Mouse (Mus musculus): ENCODE results near the gene Chn1.

Gene Chn1

DNA sequence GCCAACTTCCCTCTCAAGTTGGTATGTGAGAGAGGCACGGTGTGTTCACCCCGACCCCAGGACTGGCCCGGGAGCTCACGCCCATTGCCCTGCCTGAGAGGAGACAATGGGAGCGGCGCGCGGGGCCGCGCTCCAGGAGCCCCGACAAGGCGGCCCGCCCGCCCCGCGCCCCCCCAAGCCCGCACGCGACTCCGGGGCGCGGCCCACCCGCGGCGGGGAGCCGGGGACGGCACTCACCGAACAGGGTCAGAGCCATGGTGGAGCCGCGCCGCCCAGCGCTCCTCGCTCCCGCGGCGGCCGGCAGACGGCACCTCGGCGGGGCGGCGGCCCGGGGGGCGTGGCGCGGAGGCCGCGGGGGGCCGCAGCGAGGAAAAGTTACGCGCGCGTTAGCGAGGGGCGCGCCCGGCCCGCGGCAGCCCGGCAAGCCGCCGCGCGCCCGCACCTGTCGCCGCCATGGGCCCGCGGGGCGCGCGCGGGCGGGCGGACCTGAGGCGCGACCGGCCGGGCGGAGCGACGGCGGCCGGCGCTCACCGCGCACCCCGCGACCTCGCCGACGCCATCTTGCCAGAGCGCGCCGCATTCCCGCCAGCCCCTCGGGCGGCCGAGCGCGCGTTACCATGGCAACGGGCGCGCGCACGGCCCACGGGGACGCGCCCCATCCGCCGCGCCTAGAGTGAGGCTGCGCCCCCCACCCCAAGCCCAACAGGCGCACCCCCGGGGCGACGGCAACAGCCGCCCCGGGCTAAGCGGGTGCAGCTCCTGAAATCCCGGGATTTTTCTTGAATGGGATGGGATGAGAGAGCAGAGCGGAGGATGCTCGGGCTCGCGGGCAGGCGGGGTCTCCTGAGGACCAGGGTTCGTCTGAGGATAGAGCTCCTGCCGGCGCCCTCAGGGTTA, at the start of gene Chn1:
TSS of gene Chn1 (minus strand) at position 561 of the 897 bp plus-strand sequence.
- in situ Hi-C loops (cut with MboI, MseI) = no loop called here

DNA sequence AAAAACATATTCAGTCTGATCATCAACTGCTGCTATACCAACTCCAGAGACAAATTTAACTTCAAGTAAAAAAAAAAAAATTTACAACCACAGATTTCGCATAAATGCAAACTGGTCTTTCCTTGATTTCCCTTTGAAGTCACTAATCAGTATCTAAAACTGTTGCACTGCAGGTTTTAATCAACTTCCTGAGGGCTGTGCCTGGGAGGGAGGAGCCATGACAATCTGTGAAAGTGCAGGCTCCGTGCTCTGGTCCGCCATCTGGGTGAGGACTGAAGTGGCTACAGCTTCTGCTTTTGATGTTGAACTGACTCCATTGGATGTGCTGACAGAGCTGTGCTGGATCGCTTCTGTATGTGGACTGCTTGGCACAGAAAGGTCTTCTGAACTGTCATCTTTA, 43.6 kb upstream of the Chn1 start:
- in situ Hi-C loops (cut with MboI, MseI) = loop anchor here (25.0 kb wide), 1 partner anchor 1444 kb away; no protein-coding TSS in a partner anchor

DNA sequence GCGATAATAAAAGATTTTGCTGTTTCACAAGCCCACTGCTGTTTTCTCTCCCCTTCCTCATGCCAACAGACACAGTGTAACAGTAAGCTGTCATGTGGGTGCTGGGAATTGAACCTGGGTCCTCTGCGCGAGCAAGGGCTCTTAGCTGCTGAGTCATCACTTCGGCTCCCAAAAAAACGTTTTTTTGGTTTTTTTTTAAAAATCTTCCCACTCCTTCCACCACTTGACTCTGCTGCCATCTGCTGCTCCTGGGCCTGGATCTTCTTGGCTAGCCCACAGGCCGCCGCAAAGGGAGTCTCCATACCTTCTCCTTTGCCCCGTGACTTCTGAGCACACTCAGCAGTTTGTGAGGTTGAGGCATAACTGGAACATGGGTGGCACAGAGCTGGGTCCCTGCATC, 32.5 kb upstream of the Chn1 start:
- in situ Hi-C loops (cut with MboI, MseI) = loop anchor here (25.0 kb wide), 1 partner anchor 1455 kb away; no protein-coding TSS in a partner anchor

- in situ Hi-C loops (cut with MboI, MseI) = loop anchor here (25.0 kb wide), 1 partner anchor 1462 kb away; no protein-coding TSS in a partner anchor
These were observed 25.0 kb upstream of the Chn1 start for GRCm38 (mm10) chr2:73800127-73800526.

DNA sequence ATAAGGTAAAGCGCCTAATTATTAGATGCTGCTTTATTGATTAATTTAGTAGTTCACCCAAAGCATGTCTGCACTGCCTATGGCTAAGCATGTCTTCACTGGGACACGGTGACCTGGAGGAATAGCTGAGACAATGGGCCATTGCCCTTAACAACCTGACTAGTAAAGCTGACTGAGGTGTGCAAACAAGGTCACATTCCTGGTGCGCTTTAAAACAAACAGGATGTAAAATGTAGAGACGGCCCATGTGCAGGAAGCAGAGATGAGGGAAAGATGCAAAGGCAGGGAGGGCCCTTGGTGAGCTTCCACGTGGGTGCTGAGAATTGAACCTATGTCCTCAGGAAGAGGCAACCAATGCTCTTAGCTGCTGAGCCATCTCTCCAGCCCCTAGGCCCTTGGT, 23.6 kb upstream of the Chn1 start:
- in situ Hi-C loops (cut with MboI, MseI) = no loop called here

DNA sequence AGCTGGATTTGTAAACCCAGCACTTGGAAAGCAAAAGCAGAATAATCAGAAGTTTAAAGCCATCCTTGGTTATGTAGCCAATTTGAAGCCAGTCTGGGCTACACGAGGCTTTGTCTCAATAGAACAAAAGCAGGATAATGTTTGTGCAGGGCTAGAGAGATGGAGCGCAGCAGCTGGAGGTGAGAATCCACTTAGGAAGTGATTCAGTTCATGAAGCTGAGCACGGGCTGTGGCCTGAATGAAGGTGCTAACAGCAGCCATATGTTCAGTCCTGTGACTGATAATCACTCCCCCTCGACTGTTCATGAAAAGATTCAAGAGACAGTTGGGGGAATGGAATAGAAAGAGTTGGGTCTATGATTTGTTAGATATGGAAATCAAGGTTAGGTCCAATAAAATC, 23.0 kb upstream of the Chn1 start:
- in situ Hi-C loops (cut with MboI, MseI) = no loop called here

DNA sequence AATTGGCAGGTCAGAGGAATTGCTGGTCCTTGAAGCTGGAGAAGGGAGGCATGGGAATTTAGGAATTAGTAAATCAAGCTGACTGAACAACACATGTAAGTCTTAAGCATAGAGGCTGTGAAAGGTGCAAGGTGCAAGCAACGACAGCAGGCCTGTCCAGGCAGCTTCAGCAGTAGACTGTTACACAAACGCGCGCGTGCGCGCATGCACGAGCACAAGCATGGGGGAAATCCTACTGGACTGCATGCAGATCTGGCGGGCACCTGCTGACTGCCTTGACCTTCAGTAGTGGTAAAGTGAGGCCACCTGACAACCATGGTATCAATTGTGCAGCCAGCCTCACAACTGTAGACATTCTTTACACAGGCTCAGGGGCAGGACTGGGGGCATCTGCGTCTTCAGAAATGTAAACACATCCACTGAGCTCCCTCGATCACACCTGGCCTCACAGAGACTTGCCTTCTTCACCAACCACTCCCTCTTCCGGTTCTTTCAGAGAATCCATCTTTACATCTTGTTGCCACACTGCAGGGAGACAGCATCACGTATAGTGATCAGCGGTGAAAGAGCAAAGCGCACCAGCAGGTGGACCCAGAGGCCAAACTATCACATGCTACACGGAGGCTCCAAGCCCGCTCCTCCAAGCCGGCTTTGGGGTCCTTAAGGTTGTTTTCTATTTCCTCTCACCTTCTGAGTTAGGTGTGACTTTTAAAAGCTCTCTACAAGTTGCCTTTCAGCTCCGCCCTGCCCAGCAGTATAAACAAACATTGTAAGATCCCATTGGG, 16.9 kb upstream of the Chn1 start:
- in situ Hi-C loops (cut with MboI, MseI) = no loop called here

- in situ Hi-C loops (cut with MboI, MseI) = no loop called here
These were observed 15.2 kb upstream of the Chn1 start for GRCm38 (mm10) chr2:73790332-73790731.

- in situ Hi-C loops (cut with MboI, MseI) = no loop called here
These were observed 13.2 kb upstream of the Chn1 start for GRCm38 (mm10) chr2:73788395-73788794.

DNA sequence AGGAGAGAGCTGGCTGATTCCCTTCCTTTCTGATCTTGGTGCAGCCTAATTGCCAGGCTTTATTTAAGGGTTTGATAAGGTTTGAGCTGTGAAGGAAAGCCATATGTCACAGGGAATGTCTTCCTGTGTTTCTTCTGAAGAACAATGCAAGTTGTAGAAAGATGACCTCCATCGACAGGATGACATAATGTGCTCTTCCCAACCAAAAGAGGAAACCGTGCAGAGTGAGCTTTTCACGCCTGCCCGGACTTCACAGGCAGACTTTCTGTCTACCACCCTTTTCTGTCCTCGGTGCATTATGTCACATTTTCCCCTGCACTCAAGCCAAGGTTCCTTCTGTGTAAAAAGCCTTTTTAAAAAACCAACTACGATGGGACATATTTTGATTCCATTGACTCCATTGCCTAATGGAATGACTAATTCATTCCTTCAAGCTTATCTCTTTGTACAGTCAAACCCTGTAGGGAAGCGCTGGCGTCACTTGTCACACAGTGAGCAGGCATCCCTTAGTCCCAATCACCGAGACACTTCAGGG, 7.3 kb upstream of the Chn1 start:
- in situ Hi-C loops (cut with MboI, MseI) = no loop called here

GRCm38 (mm10) chr2:73780321-73781010, 5.3 kb upstream of the Chn1 start:
- in situ Hi-C loops (cut with MboI, MseI) = no loop called here

DNA sequence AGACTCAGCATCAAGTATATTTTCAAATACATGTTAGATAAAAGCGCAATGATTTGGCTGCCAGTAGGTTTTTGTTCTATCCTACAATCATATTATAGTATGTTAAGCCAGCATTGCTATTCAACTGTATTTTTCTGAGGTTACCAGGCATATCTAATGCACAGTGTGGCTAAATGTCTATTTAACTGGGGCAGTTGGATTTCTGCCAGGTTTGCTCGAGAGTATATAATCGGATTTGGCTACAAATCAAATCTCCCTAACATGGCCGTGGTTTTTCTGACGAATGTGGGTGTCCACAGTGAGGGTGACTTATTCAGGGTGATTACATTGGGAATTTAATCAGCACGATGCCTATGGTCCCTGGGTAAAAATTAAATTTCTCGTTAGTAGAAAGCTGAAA, 4.7 kb upstream of the Chn1 start:
- in situ Hi-C loops (cut with MboI, MseI) = no loop called here

DNA sequence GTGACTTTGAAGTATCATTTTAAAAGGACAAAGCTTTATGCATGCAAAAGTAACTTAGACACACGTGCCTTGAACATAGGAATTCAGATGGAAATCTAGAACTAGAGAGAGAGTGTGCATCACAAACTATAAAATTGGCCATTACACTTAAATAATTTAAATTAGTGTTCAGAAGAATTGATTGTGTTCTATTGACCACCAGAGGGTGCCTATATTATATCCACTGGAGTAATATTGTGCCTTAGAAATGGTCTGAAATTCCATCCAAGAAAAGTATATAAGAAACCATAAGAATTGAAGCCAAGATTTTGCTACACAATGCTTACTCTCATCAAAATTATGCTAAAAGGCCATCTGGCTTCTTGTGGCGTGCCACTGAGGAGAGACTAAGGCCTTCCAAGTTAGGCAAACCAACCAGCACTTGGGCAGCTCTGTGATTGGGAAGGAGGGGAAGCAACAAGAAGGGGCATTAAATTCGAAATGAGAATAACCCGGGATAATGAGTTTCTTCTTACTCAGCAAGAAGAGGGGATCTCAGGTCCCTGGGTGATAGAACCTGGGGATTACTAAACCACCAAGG, 4.0 kb upstream of the Chn1 start:
- in situ Hi-C loops (cut with MboI, MseI) = no loop called here

DNA sequence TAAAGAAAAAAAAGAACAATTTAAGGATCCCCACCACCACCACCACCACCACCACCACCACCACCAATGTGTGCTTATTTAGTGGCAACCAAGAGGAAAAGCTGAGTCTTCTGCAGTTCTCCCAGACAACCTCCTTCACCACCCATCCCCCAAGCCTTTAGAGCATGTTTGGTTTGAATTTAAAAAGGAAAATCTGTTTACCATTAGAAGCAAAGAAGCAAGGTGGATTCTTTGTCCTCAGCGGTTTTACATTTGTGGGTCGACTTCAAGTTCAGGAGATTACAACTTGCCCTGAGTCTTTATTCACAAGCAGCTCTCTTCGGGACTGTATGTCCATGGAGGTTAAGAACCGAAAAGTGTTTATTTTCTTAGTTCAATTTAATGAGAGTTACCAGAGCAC, 1.8 kb upstream of the Chn1 start:
- in situ Hi-C loops (cut with MboI, MseI) = no loop called here

- in situ Hi-C loops (cut with MboI, MseI) = no loop called here
These were observed 651 bp upstream of the Chn1 start for GRCm38 (mm10) chr2:73775683-73776310.

DNA sequence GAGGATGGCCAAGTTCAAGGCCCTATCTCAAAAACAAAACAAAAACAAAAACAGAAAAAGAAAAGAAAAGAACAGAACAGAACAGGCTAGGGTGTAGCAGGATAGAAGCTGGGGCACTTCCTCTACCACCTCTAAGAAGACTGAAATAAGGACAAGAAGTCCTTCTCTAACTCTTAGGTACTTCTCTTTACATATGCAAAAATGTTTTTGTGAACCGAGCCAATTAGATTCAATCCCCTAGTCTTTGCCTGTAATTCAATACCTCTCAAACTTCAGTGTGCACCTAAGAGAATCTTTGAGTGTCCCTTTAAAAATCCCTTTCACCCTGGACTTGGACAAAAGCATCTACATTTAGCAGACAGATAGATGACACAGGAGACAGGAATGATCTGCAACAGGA, 2.2 kb downstream of the Chn1 start:
- in situ Hi-C loops (cut with MboI, MseI) = no loop called here

- in situ Hi-C loops (cut with MboI, MseI) = no loop called here
These were observed 6.5 kb downstream of the Chn1 start for GRCm38 (mm10) chr2:73768669-73769068.

DNA sequence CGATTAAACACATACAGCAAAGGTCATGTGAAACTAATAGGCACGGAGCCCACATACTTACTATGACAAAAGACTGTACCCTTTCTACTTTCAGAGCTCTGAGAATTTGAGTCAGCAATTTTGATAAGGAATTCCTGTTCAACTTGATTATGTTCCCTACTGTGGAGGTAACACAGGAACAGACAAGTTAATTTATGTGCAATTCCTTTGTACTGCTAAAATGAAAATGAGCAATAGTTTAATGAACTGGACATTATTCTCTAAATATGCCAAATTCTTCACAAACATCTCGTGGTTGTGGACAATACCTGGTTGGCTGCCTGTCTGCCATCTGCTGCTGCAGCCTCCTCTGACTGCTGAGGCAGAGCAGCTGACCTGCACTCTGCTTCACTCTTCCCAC, 11.6 kb downstream of the Chn1 start:
- in situ Hi-C loops (cut with MboI, MseI) = no loop called here

DNA sequence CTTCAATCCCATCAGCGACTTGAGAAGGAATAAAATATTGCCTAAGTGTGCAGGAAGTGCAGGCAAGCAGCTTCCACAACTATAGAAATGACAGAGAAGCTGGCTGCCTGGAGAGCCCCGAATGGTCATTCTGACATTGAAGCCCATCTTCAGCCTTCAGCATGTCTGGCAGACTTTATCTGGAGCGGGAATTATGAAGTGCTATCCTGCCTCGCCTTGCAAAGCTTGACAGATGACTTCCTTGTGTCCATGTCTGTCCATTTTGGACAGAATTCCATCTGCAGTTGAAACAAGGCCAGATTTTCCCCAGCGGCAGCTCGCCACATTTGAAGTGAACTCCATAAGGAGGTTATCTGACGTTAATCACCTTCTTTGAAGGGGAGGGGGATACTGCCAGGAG, 15.2 kb downstream of the Chn1 start:
- in situ Hi-C loops (cut with MboI, MseI) = no loop called here

GRCm38 (mm10) chr2:73759027-73759426, 16.1 kb downstream of the Chn1 start:
- in situ Hi-C loops (cut with MboI, MseI) = no loop called here

DNA sequence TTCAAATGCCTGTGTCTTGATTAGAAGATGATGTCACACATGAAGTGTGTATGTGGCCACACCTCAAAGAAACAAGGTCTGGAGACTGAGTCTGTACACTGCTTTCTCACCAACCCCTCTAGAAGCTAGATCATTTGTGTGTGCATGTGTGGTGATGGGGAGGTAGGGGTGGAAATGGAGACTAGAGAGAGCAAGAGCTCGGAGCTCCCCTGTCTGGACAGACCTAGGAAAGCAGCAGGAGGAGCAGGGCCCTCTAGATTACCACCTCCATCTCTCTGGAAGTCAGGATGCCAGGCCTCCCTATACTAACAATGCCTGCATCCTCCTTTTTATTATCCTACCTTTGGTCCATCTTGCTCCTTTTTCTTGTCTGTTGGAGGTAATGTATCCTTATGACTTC, 27.8 kb downstream of the Chn1 start:
- in situ Hi-C loops (cut with MboI, MseI) = loop anchor here (5.0 kb wide), 1 partner anchor 160 kb away; no protein-coding TSS in a partner anchor
